Mouse (Mus musculus): Measurements from ENCODE around the gene Dab1. TPM values are rescaled to one million over a fixed set of nuclear protein-coding genes. Genes with fewer than 3 reads are reported as not detected.
A peak's percentile ranks its signal among the peaks of the same experiment; 100 is the strongest.

Dab1 gene
- polyA plus RNA-seq, 1 experiment from 2014 or later, result 105 TPM

DNA sequence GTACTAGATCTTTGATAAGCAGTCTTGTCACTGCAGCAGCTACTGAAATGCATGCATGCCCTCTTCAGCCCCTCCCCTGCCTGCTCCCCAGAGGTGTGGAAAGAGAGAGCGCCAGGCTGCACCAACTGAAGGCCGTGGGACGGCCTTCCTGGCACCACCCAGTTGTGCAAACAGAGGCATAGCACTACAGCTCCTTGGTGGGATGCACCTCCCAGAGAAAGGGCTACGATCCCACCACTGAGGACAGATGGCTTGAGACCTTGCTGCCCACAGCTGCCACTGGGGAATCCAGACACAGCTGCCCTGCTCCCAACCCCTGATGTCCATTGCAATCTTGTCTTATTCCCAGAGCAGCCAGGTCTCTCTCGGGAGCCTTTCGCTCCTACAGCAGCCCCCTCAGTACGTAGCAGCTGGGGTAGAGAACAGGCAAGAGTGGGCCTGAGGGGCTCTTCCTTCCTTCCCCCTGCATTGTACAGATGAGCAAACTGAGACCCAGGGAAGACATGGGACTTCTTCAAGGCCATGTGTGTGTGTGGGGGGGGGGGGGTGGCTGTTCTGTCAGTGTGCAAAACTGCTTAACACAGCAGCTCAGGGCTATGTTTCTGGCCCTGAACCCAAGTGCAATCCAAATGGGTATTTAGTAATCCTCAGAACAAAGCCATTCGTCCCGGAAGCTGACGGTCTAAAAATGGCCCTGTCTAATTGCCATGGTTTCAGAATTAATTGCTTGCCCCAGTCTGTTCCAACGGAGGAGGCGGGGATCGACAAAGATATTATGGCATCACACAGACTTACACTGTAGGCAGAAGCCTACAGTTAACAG lies 1100.0 kb downstream of the Dab1 start:
- Histone ChIP-seq H3K4me1 (peaks cover 60% of the 10 kb centered on the region), H3K9ac (peak overlapping the region; percentile 18; the same call in 1 of the 2 replicates), H3K36me3 (ENCODE audit: poor library complexity, severe bottlenecking) (no peaks in the 10 kb centered on the region), H3K4me2 (peak overlapping the region; percentile 22; the same call in 1 of the 2 replicates), H3K27ac (peak overlapping the region; percentile 83), H3K27me3 (no peaks in the 10 kb centered on the region; the same call in 1 of the 2 replicates), H3K9me3 (replicated peaks) (no peaks in the 10 kb centered on the region), H3K4me3 (no peak overlapping the region)
- ATAC-seq, result peak; percentile 79
- WGBS, result 20% methylated on average over 13 of the region's 13 CpGs

DNA sequence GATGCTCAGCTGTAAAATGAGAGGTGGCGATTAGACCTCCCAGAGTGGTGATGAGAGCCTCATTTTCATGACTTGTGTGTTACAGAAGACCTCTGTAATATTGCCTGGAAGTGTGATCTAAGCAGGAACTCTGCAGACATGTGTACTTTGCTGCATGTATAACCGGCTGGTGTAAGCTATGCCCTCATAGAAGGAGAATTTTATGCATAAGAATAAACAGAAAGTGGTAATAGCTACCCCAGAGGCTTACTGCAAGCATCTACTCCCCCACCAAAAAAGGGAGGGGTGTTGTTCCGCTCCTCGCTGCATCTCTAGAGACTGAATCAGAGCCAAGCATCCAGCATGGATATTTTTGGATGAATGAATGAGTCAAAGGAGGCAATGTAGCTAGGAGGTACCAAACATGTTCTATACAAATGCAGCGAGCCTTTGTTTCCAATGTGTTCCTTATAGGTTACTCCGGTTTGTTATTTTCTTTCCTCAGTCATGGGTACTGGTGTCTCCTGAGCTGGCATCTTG lies 1104.4 kb downstream of the Dab1 start:
- H3K4me3 ChIP-seq, result no peak overlapping the region
- H3K4me1 ChIP-seq, result peaks cover 45% of the 10 kb centered on the region
- WGBS, result 60% methylated on average over 6 of the region's 6 CpGs
- peak overlapping the region; percentile 68 for H3K27ac ChIP-seq
- no peaks in the 10 kb centered on the region; the same call in 1 of the 2 replicates for H3K27me3 ChIP-seq
- no peaks in the 10 kb centered on the region for H3K9me3 ChIP-seq (replicated peaks)
- peaks cover 11% of the 10 kb centered on the region; the same call in 1 of the 2 replicates for H3K36me3 ChIP-seq (ENCODE audit: poor library complexity, severe bottlenecking)
- ATAC-seq, result no peak
- 0 out of 2 replicates have a peak overlapping the region, but pooled peaks have one; percentile 12 for H3K4me2 ChIP-seq
- H3K9ac ChIP-seq, result no peak overlapping the region

DNA sequence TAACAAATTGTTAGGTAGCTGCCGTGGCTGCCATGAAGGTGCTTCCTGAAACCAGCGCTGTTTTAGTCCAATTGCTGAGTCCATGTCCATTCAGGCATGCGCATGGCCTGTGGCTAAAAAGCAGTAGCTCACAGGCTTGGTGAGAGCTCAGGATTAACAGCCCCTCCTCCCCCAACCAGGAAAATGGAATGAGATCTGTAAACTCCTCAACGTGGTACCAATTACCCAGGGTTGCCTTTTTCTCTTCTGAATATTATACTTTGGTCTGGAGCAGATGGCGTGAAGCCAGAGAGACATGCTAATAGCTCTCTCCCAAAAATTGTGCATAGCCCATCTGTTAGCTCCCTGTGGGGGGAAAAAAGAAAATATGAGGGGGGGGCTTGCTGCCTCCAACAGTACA lies 1105.1 kb downstream of the Dab1 start:
- H3K4me2 ChIP-seq, result 0 out of 2 replicates have a peak overlapping the region, but pooled peaks have one; percentile 12
- peaks cover 38% of the 10 kb centered on the region for H3K4me1 ChIP-seq
- peaks cover 13% of the 10 kb centered on the region; the same call in 1 of the 2 replicates for H3K36me3 ChIP-seq (ENCODE audit: poor library complexity, severe bottlenecking)
- H3K27ac ChIP-seq, result peak overlapping the region; percentile 68
- no peak overlapping the region for H3K4me3 ChIP-seq
- no peak overlapping the region for H3K9ac ChIP-seq
- ATAC-seq, result peak; percentile 54
- no peaks in the 10 kb centered on the region for H3K9me3 ChIP-seq (replicated peaks)
- no peaks in the 10 kb centered on the region; the same call in 1 of the 2 replicates for H3K27me3 ChIP-seq
- WGBS, result 43% methylated on average over 5 of the region's 5 CpGs

DNA sequence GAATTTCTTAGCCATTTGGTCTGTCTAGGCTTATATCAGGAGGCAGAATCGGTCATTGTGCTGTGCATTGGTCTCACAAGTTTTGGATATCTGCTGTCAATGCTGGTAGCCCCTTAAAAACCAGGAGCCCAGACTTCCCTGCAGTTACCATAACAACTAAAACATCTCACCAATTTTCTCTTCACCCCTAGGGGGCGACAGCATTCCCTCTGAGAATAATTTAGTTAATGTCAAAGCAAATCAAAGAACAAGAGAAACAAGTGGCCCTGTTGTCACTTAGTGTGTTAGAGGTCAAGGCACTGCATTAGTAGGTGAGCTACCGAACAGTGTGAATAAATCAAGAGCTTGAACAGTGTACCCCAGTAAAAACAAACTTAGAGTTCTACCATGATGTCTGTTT lies 1106.5 kb downstream of the Dab1 start:
- no peak overlapping the region for H3K4me3 ChIP-seq
- H3K27ac ChIP-seq, result no peak overlapping the region
- no peak overlapping the region for H3K9ac ChIP-seq
- 41% methylated on average over 3 of the region's 3 CpGs for WGBS
- no peak for ATAC-seq
- H3K9me3 ChIP-seq (replicated peaks), result no peaks in the 10 kb centered on the region
- H3K4me2 ChIP-seq, result no peak overlapping the region
- peaks cover 14% of the 10 kb centered on the region; the same call in 1 of the 2 replicates for H3K36me3 ChIP-seq (ENCODE audit: poor library complexity, severe bottlenecking)
- peaks cover 26% of the 10 kb centered on the region for H3K4me1 ChIP-seq
- no peaks in the 10 kb centered on the region; the same call in 1 of the 2 replicates for H3K27me3 ChIP-seq

DNA sequence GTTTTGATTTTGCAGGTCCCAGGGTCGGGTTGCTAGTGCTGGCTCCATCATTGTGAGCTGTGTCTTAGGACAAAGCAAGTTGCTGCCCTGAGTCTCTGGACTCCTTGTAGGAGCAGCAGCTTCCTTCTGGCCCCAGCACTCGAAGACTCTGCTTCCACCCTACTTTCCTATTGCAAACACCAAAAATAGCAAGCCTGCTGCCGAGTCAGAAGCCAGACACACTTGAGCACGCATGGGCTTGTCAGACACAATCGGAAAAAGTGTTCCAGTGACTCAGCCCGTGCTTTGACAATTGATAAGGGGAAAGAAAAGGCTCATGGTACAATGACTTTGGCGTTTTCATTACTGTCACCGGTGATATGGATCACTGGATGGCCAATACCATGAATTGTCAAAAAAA lies 1110.0 kb downstream of the Dab1 start:
- Histone ChIP-seq H3K4me1 (peaks cover 14% of the 10 kb centered on the region), H3K4me2 (no peak overlapping the region), H3K4me3 (no peak overlapping the region), H3K27me3 (no peaks in the 10 kb centered on the region), H3K9ac (no peak overlapping the region), H3K36me3 (ENCODE audit: poor library complexity, severe bottlenecking) (peaks cover 18% of the 10 kb centered on the region; the same call in 1 of the 2 replicates), H3K27ac (no peak overlapping the region), H3K9me3 (replicated peaks) (no peaks in the 10 kb centered on the region)
- 83% methylated on average over 8 of the region's 8 CpGs for WGBS
- no peak for ATAC-seq

DNA sequence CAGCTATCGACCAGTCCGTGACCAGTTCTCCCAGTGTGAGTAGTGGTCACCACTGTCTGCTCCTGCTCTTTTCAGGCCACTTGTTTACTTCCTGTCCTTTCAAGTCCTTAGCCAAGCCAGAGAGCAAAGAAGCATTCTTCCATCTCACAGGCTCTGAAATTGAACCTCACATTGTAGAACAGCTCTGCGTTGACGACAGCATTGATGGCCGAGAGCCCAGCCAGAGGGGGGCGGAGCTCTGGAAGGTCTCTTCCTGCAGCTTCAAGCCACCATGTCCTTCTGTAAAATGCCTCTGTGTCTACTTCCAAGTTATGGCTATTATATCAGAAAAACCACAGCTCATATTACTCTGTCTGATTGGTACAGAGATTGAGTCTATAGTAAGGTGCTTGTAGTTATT lies 1127.3 kb downstream of the Dab1 start:
- H3K9me3 ChIP-seq (replicated peaks), result no peaks in the 10 kb centered on the region
- H3K4me2 ChIP-seq, result no peak overlapping the region
- WGBS, result 70% methylated on average over 6 of the region's 6 CpGs
- peaks cover 5% of the 10 kb centered on the region for H3K36me3 ChIP-seq (ENCODE audit: poor library complexity, severe bottlenecking)
- no peak overlapping the region for H3K9ac ChIP-seq
- no peak overlapping the region for H3K27ac ChIP-seq
- no peak for ATAC-seq
- H3K4me1 ChIP-seq, result peaks cover 7% of the 10 kb centered on the region; the same call in 1 of the 2 replicates
- H3K4me3 ChIP-seq, result no peak overlapping the region
- no peaks in the 10 kb centered on the region for H3K27me3 ChIP-seq

DNA sequence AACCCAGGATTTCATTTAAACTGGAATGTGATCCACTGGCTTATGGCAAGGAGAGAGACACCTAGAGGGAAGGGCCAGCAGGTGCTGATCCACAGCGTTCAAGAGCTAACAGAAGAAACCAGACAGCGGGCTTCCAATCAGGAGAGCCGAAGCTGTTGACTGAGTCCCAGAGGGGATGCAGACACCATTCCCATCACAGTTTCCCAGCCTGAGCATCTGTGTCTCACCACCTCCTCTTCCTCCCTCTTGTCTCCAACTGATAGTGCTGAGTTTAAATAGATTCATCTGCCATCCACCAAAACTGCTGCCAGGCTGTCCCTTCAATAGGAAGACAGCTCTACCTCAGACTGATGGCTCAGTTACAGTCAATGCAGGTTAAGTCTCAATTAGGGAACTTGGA lies 1134.9 kb downstream of the Dab1 start:
- H3K4me3 ChIP-seq, result no peak overlapping the region
- ATAC-seq, result no peak
- H3K9ac ChIP-seq, result no peak overlapping the region
- no peak overlapping the region for H3K27ac ChIP-seq
- H3K36me3 ChIP-seq (ENCODE audit: poor library complexity, severe bottlenecking), result no peaks in the 10 kb centered on the region
- no peaks in the 10 kb centered on the region for H3K9me3 ChIP-seq (replicated peaks)
- no peaks in the 10 kb centered on the region for H3K4me1 ChIP-seq
- H3K4me2 ChIP-seq, result no peak overlapping the region
- WGBS, result 72% methylated on average over 3 of the region's 3 CpGs
- H3K27me3 ChIP-seq, result no peaks in the 10 kb centered on the region

DNA sequence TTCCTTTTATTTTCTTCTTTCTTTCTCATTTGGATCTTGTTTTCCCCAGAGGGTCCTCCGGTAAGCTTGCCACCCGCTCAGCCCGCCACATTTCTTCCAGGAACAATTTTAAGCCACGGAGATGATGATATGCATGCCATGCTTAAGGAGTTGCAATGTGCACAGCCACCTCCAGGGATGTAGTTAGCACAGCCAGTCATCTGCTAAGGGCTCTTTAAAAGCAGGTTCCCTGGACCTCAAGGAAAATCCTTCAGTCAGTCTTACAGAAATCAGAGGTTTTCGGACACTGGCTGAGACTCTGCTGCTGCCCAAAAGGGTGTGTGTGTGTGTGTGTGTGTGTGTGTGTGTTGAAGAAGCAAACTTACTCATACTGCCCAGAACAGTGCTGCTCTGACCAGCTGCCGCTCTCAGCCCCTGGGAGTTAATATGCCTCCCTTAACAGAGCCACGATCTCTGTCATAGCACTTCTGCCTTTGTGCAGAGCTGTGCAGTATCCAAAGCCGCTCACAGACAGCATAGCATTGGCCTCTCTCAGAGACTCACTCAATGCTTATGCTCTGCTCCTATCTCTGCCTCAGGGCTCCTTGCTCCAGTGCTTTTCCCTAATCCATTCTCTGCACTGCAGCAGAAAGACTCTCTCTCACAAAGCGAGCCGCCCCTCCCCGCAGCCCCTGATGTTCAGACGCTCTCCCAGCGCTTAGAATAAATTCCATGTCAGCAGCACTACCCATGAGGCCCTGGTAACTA lies 1141.9 kb downstream of the Dab1 start:
- Histone ChIP-seq H3K4me3 (no peak overlapping the region), H3K9ac (no peak overlapping the region), H3K4me1 (peaks cover 11% of the 10 kb centered on the region), H3K9me3 (replicated peaks) (no peaks in the 10 kb centered on the region), H3K4me2 (no peak overlapping the region; the same call in 1 of the 2 replicates), H3K27me3 (no peaks in the 10 kb centered on the region), H3K36me3 (ENCODE audit: poor library complexity, severe bottlenecking) (no peaks in the 10 kb centered on the region), H3K27ac (peak overlapping the region; percentile 14; the same call in 1 of the 2 replicates)
- ATAC-seq, result peak; percentile 68
- WGBS, result 43% methylated on average over 13 of the region's 13 CpGs

DNA sequence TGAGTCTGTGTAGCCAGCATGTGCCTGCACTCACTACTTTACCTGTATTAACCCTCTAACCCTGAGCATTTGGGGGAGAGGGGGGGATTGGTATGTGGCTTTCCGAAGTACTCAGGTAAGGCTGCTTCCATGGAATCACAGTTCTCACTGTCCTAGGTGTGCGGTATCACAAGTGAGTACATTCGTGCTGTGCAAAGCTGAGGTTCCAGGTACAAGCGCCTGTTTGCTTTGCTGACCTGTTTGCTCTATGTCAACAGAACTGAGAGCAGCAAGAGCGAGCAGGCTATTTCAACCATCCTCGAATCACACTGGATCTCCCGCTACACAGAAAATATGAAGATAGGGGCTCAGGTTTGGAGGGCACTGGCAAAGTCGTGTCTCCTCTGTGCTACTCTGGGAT lies 1146.9 kb downstream of the Dab1 start, which contains the start of gene C8b:
Gene C8b (plus strand): TSS at position 253 of the 400 bp plus-strand sequence.
- Histone ChIP-seq H3K27me3 (no peaks in the 10 kb centered on the region), H3K36me3 (ENCODE audit: poor library complexity, severe bottlenecking) (no peaks in the 10 kb centered on the region), H3K4me1 (peaks cover 22% of the 10 kb centered on the region), H3K27ac (no peak within 1 kb of the TSS), H3K4me3 (no peak within 1 kb of the TSS), H3K9me3 (replicated peaks) (no peaks in the 10 kb centered on the region), H3K9ac (no peak within 1 kb of the TSS), H3K4me2 (no peak within 1 kb of the TSS)
- no peak for ATAC-seq
- WGBS, result 95% methylated on average over 8 of the region's 8 CpGs

DNA sequence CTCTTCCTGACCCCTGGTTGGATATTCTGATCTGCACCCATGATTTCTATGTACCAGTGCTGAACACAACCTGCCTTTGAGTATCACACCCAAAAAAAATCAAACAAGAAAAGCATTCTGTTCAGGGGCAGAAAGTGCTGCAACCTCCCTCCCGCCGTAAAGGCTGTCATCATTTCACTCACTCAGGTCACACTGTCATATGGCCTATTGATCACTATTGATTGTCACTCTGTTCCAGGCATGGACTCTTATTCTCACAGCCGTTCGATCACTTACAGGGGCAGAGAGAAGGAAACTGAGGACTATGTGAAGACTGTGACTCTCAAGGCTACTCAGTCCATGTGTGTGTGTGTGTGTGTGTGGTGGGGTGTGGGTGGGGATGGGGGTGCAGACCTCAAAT lies 1149.0 kb downstream of the Dab1 start:
- H3K9me3 ChIP-seq (replicated peaks), result no peaks in the 10 kb centered on the region
- no peak overlapping the region for H3K27ac ChIP-seq
- H3K4me1 ChIP-seq, result peaks cover 17% of the 10 kb centered on the region
- no peak overlapping the region for H3K4me3 ChIP-seq
- H3K27me3 ChIP-seq, result no peaks in the 10 kb centered on the region
- no peak overlapping the region for H3K9ac ChIP-seq
- H3K4me2 ChIP-seq, result no peak overlapping the region
- no peak for ATAC-seq
- H3K36me3 ChIP-seq (ENCODE audit: poor library complexity, severe bottlenecking), result no peaks in the 10 kb centered on the region
- WGBS, result 91% methylated on average over 4 of the region's 4 CpGs

DNA sequence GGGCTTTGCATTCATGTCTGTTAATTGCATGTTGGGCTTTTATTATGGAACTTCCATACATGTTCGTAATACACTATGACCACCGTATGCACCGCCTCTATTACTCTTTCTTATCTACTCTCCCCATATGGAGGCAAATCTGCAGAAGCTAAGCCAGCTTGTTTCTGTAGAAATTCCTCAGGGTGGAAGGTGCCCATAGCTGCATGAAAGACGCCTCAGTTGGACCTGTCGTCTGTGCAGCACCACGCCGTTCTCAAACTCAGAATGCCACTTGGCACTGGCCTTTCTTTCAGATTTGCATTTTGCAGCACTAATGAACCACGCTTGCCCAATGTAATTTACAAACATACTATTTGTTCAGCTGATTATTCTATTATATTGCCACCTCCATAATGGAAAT lies 1150.4 kb downstream of the Dab1 start:
- 0 out of 2 replicates have a peak, but pooled peaks have one; percentile 30 for ATAC-seq
- 51% methylated on average over 8 of the region's 8 CpGs for WGBS
- H3K27ac ChIP-seq, result no peak overlapping the region
- no peaks in the 10 kb centered on the region for H3K9me3 ChIP-seq (replicated peaks)
- no peaks in the 10 kb centered on the region for H3K36me3 ChIP-seq (ENCODE audit: poor library complexity, severe bottlenecking)
- H3K4me2 ChIP-seq, result no peak overlapping the region
- peaks cover 17% of the 10 kb centered on the region for H3K4me1 ChIP-seq
- H3K9ac ChIP-seq, result no peak overlapping the region
- no peaks in the 10 kb centered on the region for H3K27me3 ChIP-seq
- H3K4me3 ChIP-seq, result no peak overlapping the region

DNA sequence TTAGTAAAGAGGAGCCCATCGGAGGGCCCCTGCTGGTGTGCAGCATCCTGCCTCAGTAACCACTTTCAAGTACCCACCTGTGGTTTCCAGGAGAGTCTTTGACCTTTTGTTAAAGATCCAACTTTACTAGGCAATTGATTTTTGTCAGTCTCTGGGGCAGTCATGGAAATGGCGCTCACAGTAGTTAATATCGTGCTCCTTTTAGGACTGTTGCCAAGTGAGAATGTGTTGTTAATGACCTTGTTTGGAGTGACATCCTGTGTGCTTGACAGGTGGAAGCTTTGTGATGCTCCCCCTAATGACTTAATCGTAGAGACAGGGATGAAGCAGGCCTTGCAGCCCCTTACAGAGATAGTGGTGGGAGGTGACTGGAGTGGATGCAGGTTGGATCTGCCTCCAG lies 1151.2 kb downstream of the Dab1 start:
- no peak overlapping the region for H3K27ac ChIP-seq
- 37% methylated on average over 4 of the region's 4 CpGs for WGBS
- no peak overlapping the region for H3K4me2 ChIP-seq
- H3K4me1 ChIP-seq, result peaks cover 17% of the 10 kb centered on the region
- peak; percentile 50; the same call in 1 of the 2 replicates for ATAC-seq
- no peak overlapping the region for H3K9ac ChIP-seq
- H3K4me3 ChIP-seq, result no peak overlapping the region
- no peaks in the 10 kb centered on the region for H3K36me3 ChIP-seq (ENCODE audit: poor library complexity, severe bottlenecking)
- no peaks in the 10 kb centered on the region for H3K27me3 ChIP-seq
- H3K9me3 ChIP-seq (replicated peaks), result no peaks in the 10 kb centered on the region

Data from forebrain, embryonic 13.5 days (tissue).